Mouse (Mus musculus) liver (tissue): ENCODE results near the gene Ccdc142.

Experiments
- DNase-seq: peaks from one replicate; pipeline ENCODE4 v3.0.0-alpha.2; 2020; ENCODE audit warnings: mixed read lengths

The Ccdc142 gene

DNA sequence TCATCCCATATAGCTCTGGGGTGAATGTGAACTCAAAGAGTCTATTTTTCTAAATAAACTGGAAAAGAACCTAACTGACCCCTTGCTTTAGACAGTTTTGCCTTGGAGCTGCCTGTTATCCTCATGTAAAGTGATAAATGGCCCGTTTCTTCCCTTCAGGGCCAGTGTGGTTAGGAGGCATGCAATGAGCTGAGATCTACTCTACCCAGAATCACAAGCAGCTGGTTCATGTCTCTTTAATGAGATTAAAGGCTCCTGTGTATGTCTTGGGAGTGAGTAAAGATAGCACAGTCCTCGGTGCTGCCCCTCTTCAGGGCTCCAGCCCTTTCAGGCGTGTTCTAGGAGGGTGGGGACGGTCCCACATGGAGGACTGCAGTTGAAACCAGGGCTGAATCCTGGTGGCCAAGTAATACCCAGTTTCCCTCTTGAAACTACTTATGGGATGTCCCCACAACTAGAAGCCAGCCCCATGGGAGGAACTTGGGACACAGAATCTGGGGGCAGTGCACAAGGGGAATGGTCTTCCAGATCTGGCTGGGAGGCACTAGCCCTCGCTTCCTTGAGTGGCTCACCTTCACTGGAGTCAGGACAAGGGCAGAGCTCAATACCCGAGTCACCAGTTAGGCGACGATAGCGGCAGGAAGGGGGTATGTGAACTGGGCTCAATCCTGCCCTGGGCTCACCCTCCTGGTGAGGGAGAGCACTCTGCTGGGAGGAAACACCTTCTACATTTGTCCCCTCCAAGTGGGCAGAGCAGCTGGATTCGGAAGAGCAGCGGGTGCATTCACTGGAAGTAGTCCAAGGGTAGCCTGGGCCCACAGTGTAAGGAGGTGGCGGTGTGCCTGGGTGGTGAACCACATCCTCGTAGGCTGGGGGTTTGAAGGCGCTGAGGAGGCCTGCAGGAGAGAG lies 17.7 kb downstream of the Ccdc142 start:
- DNase-seq = no peak

DNA sequence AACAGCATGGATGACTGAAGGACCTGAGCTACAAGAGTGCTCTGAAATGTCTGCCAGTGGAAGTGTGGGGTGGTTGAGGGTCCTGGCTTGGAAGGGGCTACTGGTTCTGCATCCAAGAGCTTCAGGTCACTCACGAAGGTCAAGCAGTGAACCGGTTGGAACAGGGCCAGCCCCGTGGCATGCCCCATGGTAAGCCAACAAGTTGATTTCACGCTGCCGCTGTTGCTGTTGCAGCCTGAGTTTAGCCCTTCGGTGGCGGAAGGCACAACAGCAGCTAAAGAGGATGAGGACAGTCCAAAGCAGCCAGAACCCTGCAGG lies 18.3 kb downstream of the Ccdc142 start:
- no peak for DNase-seq

DNA sequence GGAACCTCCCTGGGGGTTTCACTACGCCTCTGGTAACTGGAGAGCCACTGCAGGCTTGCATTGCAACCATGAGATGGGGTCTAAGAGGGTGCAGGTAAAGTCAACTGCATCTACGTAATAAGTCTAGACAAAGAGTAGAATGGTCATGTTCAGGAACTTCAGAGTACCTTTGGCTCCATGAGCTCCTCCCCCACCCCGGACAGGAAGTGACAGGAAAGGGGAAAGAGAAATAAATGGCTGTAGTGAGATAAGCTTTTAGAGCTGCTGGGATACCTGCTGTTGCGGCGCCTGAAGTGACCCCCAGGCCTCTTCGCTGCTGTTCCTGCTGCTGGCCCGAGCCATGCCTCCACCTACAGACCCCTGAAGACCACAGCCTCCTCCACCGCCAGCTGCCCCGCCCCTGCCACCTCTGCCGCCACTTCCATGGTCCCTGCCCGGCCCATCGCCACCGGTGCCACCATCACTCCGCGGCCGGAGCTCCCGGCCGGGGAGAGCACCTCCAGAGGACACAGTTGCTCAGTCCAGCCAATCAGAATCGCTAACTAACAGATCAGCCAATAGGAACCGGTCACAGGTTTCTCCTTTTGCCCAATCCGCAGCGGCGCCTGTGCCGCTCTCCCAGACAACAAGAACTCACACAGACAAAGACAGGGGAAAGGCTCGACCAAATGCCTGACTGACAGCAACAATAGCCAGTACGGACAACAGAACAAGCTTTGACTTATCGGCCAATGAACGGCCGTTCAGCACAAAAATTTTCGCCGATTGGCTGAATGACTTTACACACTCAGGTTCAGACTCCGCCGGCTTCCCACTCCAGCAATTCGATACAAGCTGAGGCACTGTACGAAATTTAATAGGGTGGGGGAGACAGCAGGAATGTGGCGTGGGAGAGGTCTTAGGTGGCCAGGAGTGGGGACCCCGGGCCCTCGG lies 19.8 kb downstream of the Ccdc142 start, which contains the start of gene Wbp1:
Gene Wbp1 (minus strand): TSS at position 630 of the 933 bp plus-strand sequence.
- peak; percentile 94 for DNase-seq

DNA sequence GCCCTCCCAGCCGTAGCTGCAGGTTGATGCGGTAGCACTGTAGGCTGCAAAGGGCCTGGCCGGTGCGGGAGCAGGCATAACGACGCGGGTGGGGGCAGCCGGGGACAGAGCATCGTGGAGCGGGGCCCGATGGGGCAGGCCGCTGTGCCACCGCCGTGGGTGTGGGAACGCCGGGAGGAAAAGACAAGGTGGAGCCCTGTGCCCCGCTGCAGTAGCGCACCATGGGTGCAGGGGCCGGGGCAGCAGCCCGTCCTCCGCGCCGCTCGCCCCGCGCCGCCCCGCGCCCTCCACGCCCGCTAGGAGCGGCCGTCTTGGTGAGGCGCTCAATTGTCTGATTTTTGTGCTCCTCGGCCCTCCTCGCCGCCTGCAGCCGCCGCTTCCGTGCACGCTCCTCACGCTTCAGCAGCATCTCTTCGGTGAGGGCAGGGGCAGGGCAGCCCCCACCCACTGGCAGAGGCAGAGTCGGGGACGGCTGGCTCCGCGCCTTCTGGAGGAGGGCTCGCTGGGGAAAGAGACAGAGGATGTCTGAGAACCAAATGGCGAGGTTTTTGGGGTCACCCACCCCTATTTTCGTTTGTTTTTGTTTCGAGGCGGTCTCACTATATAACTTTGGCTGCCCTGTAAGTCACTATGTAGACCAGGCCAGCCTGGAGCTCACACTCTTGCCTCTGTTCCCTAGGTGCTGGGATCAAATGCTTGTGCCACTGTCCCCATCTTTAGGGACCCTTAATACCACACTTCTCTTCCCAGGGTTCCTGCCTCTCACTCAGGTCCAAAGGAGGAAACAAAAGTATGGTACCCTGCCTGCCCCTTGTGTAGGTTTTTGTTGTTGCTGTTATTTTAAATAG lies 20.7 kb downstream of the Ccdc142 start:
- peak; percentile 54 for DNase-seq

DNA sequence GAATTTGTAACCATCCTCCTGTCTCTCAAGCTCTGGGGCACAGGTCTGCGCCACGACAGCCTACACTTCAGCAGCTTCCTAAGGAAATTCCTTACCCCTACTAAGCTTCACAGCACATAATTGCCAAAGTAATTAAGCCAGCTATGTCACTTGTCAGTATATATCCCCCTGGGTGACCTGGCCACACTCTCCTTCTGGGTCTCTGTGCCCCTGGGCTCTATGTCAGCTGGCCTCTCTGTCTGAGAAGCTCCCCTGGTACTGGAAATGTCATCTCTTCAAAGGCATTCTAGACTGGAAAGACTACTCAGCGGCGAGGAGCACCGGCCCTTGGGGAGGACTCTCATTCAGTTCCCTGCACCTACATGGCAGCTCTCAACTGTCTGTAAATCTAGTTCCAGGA lies 21.6 kb downstream of the Ccdc142 start:
- DNase-seq = no peak

DNA sequence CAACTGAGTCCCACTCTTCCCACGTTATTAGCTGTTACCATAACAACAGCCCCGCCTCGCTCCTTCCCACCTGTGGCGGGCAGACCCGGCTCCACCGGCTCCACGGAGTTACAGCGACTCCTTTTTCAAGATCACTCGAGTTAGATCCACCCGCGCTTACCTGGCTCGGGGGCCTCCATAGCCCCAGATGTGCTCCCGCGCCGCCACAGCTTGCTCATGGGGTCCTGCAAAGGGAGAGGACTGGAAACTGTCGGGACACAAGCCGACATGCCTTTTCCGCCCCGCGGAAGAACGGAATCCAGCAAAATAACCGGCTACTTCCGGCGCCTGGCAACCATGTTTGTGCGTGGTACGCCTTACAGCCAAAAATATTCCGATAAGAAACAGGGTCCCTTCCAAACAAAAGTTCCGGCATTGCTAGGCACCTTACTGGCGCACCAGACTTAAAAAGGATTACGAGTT lies 23.5 kb downstream of the Ccdc142 start:
- peak; percentile 89 for DNase-seq

DNA sequence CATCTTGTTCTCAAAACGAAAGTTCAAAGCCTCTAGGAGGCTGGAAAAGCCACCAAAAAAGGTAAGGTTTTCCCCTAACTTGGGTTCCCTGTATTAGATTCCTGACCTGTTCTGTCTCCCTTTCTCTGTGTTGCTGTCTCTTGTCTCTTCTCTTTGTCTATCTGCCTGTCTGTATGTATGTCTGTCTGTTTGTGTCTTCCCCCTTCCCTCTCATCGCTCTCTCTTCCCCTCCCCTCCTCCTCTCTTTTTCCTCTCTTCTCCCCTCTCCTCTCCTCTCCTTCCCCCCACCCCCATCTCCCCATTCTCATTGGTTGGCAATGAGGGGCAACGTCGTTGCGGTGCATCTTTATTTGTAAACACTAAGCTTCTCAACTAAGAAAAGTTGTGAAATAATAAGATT lies 23.9 kb downstream of the Ccdc142 start, which contains the start of gene Ino80b:
Gene Ino80b (minus strand): TSS at position 101 of the 400 bp plus-strand sequence.
- DNase-seq = no peak

DNA sequence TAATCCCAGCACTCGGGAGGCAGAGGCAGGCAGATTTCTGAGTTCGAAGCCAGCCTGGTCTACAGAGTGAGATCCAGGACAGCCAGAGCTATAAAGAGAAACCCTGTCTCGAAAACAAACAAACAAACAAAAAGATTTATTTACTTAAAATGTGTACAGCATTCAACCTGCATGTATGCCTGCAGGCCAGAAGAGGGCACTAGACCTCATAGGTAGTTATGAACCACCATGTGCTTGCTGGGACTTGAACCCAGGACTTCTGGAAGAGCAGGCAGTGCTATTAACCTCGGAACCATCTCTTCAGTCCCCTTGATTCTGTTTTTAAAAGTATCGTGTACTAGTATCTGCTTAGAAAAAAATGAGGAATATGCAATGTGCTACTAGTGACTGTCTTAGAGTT lies 26.0 kb downstream of the Ccdc142 start:
- no peak for DNase-seq

DNA sequence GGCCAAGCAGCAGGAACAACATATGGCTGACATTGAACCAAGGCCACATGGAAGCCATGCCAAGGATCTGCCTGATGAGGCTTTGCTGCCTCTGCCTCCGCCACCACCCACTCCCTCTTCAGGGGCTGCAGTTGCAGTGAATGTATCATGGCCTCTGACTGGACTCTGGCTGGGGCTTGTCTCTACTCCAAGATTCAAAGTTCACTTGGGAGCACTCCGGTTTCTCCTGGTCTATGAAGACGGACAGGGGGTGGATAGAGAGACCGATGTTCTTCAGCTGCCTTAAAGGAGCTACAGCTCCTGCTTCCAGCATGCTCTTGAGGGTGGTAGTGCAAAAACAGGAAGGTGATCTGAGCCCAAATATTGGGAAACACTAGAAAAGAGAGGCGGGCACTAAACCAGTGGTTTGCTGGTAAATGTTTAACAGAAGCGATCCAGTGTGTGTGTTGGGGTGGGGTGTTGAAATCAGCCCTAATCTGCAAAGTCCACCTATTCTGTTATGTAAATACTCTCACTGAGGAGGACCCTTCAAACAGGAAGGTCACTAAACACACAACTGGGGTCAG lies 30.2 kb downstream of the Ccdc142 start:
- DNase-seq = no peak

DNA sequence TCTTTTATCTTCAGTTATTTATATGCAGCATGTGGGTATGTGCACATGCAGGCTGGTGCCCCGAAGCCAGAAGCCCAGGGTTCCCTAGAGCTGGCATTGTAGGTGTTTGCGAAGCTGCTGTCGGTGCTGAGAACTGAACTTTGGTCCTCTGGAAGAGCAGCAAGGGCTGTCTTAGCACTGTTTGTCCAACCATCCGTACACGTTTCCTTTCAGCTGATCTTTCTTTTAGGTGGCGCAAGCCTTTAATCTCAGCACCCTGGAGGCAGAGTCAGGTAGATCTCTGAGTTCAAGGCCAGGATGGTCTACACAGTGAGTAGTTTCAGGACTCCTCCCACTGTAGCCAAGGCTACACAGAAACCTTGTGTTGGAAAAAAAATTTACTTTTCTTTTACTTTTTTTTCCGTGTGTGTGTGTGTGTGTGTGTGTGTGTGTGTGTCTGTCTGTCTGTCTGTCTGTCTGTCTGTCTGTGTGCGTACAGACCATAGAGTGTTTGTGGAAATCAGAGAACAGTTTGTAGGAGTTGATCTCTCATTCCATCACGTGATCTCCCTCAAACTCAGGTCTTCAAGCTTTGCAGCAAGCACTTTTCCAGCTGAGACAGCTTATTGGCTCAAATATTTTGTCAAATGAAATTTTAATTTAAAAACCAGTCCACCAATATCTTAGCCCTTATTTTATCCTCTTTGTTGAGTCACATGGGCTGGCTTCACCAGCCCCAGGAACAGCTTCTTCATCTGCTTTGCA lies 30.9 kb downstream of the Ccdc142 start:
- DNase-seq = no peak

DNA sequence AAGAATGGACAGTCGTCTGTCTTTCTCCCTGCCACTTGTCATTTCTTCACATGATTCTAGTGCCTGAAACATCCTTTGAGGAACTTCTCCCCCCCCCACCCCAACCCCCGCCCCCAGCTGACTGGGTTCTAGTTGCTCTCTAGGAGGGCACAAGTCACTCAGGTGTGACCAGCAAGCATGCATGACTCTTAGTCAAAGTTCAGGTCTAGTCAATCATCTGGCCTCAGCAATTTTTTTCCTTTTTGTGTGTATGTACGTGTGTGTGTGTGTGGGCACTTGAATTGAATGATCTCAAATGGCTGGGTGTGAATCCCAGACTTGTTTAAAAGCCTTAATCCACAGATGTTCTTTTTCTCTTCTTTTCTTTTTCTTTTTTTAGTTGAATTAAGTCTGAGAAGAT lies 32.8 kb downstream of the Ccdc142 start:
- DNase-seq = no peak

DNA sequence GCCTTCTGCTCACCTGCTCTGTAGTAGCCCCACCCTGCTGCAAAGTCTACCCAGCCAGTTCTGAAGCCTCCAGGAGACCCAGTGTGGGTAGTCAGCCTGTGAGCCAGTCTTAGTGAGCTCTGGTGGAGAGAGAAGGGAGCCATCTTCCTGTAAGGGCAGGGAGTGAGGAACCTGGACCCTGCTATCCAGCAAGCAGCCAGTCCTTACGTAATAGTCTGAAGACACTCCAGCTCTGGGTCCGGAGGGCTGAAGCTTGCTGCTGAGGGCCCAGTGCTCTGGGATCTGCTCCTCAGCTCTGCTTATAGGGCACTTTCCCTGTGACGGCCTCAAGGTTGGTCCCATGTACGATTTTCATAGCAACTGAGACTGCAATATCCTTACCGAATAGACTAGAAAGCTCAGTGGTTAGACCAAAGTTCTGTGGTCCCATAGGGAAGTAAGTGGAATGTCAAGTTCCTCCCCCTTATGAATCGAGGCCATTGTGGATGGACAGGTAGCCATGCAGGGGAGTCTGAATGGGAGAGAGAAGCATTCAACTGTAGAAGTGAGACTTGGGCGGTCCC lies 33.6 kb downstream of the Ccdc142 start, which contains the start of gene Rtkn:
Gene Rtkn (plus strand): TSS at position 513 of the 563 bp plus-strand sequence.
- DNase-seq = no peak

DNA sequence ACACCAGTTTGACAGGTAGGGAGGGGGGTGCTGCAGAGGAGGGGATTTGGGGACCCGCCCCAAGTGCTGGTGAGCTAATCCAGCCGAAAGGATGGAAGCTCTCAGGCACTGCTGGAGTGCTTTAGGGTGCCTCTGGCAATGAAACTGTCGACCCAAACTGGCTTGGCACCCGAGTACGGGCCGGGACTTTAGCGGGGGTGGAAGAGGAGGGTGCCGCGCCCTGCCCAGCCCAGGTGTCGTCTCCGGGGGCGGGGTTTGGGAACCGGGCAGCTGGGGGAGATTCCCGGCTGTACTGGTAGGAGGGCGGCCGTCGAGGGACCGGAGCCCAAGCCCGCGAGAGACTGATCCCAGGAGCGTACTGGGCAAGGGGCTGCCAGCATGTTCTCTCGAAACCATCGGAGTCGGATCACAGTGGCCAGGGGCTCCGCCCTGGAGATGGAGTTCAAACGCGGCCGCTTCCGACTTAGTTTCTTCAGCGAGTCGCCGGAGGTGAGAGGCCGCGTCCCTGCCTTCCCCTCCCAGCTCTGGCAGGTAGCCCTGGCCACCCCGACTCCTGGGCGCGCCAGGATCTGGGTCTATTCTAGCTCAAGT lies 34.3 kb downstream of the Ccdc142 start:
- DNase-seq = peak; percentile 38

DNA sequence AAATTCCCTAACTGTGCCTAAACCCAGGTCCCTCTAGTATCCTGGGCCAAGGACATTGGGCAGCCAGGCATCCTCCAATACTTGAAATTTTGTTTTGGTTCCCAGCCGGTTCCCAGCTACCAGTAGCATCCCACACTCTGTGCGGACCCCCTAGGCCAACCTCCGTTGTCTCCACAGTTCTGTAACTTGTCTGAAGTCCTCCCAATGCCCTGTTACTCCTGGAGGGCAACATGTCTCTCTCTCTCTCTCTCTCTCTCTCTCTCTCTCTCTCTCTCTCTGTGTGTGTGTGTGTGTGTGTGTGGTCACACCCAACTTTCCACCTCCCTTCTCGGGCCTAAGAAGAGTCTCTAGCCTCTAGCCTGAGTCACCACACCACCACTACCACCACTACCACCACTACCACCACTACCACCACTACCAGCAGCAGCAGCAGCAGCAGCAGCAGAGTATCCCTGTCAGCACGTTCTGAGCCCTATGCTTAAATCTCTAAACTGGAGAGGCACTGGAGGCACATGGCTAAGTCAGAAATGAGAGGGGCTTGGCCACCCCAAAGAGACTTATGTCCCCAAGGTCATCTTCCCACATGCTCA lies 35.0 kb downstream of the Ccdc142 start:
- no peak for DNase-seq

DNA sequence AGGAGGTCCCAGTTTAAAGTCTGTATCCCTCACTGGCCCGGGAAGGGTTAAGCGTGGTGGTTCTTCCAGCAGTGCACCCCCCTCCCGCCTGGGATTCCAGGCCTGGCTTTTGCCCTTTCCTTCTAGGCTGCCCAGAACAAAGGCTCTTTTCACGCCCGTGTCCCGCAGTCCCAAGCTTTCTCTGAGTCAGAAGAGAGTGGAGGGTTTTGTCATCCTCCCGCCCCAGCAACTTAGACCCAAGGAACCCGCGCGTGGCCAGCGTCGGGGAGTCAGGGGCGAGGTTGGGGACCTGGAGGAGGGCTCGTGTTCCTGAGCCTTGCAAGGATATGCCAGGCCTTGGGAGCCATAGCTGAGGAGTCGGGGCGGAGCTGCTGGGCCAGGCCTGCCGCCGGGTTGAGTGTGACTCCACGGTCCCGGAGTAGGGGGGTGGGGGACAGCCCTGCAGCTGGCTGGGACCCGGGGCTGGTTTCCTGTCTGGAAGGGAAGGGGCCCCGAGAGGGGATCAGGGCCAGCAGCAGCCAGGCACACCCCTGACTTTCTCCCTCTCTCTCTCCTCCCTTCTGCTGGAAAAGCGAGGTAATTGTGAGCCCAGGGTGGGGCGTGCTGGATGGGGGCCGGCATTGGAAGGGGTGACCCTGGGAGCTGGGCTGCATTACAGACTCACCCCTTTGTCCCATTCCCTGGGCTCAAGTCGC lies 35.6 kb downstream of the Ccdc142 start:
- peak; percentile 65 for DNase-seq

DNA sequence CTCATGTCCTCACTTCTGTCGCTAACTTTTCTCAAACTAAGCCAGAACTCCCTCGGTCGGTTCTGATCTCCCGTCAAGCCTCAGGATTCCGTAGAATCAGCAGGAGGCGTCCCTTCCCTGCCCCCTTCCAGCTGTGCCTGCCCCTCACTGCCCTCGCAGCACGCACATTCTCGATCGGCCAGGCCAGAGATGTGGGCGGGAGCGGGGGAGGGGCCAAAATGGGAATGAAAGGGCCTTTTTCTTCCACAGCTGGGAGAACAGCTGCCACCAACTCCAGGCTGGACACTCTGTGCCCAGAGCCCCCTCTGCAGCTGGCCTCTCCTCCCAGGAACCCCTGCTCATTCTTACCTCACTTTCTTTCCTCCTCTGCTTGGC lies 36.2 kb downstream of the Ccdc142 start:
- peak; percentile 83 for DNase-seq

DNA sequence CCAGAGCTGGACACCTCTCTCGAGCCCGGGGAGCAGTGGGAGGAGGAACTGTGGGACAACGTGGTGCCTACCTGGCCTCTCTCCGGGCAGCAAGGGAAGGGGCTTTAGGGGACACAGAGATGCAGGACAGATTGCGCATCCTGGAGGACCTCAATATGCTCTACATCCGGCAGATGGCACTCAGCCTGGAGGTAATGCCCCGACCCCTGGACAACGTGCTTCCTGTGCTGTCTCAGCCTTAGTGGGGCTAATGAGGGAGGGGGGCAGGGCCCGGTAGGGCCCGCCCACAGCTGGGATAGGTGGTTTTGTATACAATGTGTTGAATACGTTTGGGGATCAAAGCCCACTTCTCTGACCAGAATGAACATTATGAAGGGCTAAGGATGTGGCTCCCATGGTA lies 36.7 kb downstream of the Ccdc142 start:
- DNase-seq = peak; percentile 43

DNA sequence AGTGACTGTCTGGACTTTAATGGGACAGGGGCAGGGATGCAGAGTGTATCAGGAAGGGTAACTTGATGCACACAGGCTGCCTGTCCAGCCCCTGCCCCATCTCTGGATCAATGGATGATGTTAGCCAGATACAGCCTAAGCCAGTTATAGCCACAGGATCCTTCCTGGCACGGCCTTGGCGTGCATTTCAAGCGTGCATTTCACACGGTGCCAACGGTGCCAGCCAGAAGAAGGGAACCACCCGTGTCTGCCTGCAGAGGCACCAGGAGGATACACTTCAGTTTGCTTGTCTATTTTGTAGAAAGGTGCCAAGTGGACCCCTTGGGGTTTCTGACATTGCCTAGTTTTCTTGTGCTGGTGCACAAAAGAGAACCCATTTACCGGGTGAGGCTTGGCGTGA lies 38.6 kb downstream of the Ccdc142 start:
- DNase-seq = no peak

DNA sequence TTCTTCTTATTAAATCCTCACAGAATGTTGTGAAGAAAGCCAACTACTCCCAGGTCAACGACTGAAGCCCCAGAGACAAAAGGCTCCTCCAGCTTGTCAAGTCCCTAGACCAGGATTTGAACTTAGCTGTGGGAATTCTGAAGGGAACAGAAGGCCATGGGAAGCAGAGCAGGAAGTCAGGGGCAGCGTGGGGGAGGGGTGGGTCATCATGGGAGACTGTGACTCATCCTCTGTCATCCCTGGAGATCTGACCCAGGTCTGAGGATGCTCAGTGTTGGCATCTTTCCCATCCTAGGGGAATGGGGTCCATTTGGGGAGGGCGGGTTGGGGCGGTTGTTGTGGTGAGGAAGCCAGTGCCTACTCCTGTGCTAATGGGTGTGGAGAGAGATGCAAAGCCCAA lies 40.2 kb downstream of the Ccdc142 start:
- no peak for DNase-seq
